Mouse (Mus musculus) limb, embryonic 11.5 days (tissue): ENCODE results near the gene Anapc5. TPM values are rescaled to one million over a fixed set of nuclear protein-coding genes. Genes with fewer than 3 reads are reported as not detected.

Experiments used
- polyA plus RNA-seq: library from polyadenylated mRNA; unstranded; fragments of >200 nt; fragmentation: Nextera tagmentation; extraction: Ambion mirVana; gene quantifications from 2 replicates; pipeline ENCODE4 v1.2.1, GENCODE M21; 2014

Anapc5 gene
- polyA plus RNA-seq, 1 experiment from 2014 or later: 490 TPM

Other genes starting within 250 kb of the Anapc5 start
- 39.6 and 41.6 TPM in 2 replicates for gene Ift81, start 206.8 kb downstream of the Anapc5 start, polyA plus RNA-seq
- 0.32 and 0.45 TPM in 2 replicates for gene P2rx7, start 177.4 kb downstream of the Anapc5 start, polyA plus RNA-seq
- gene P2rx4, start 113.8 kb downstream of the Anapc5 start, polyA plus RNA-seq: 4.9 and 6.6 TPM in 2 replicates
- 25.2 and 25.6 TPM in 2 replicates for gene Camkk2, start 41.9 kb downstream of the Anapc5 start, polyA plus RNA-seq
- 56.2 and 57.5 TPM in 2 replicates for gene Rnf34, start 28.7 kb upstream of the Anapc5 start, polyA plus RNA-seq
- 67.2 and 79.4 TPM in 2 replicates for gene Kdm2b, start 168.5 kb upstream of the Anapc5 start, polyA plus RNA-seq
- gene Orai1, start 193.7 kb upstream of the Anapc5 start, polyA plus RNA-seq: 10.0 and 10.3 TPM in 2 replicates
- gene Morn3, start 225.7 kb upstream of the Anapc5 start, polyA plus RNA-seq: 0.64 TPM in 1 of 2 replicates, not detected in the other
- gene Tmem120b, start 247.1 kb upstream of the Anapc5 start, polyA plus RNA-seq: 9.3 and 11.3 TPM in 2 replicates